Mouse (Mus musculus) heart, embryonic 15.5 days (tissue): Measurements from ENCODE around the gene Polr2f. TPM values are rescaled to one million over a fixed set of nuclear protein-coding genes. Genes with fewer than 3 reads are reported as not detected.
A peak's percentile ranks its signal among the peaks of the same experiment; 100 is the strongest.

Experiments used
- ATAC-seq: fragments of 200-750 bp; cut with Nextera tagmentation; replicated peaks from 2 replicates; pipeline ENCODE4 v1.8.0; 2017; ENCODE audit warnings: low read depth, moderate TSS enrichment; ENCODE audit not compliant: insufficient number of reproducible peaks, insufficient read depth, low FRiP score
- H3K27ac ChIP-seq: fragments of 300-500 bp; sonication (generic); 2 replicates; pipeline ENCODE4 v1.5.1; 2015; ENCODE audit warnings: mild to moderate bottlenecking, inconsistent platforms
- H3K27me3 ChIP-seq: fragments of 300-500 bp; sonication (generic); 2 replicates; pipeline ENCODE4 v1.6.1; 2015; ENCODE audit warnings: inconsistent platforms
- H3K36me3 ChIP-seq: fragments of 300-500 bp; sonication (generic); 2 replicates; pipeline ENCODE4 v1.6.1; 2015; ENCODE audit warnings: mild to moderate bottlenecking, inconsistent platforms
- H3K4me1 ChIP-seq: fragments of 300-500 bp; sonication (generic); replicated peaks from 2 replicates; pipeline ENCODE4 v1.6.1; 2015; ENCODE audit warnings: inconsistent platforms
- H3K4me2 ChIP-seq: fragments of 300-500 bp; sonication (generic); 2 replicates; pipeline ENCODE4 v1.6.1; 2015; ENCODE audit warnings: inconsistent platforms, mild to moderate bottlenecking, moderate library complexity
- H3K4me3 ChIP-seq: fragments of 300-500 bp; sonication (generic); 2 replicates; pipeline ENCODE4 v1.5.1; 2015; ENCODE audit warnings: mild to moderate bottlenecking, inconsistent platforms
- H3K9ac ChIP-seq: fragments of 300-500 bp; sonication (generic); 2 replicates; pipeline ENCODE4 v1.6.1; 2015; ENCODE audit warnings: mild to moderate bottlenecking, inconsistent platforms
- H3K9me3 ChIP-seq: fragments of 300-500 bp; sonication (generic); replicated peaks from 2 replicates; pipeline ENCODE4 v1.6.1; 2016; ENCODE audit warnings: inconsistent platforms
- WGBS: fragments of 180-500 bp; shearing (Covaris S2); methylation state at CpG from one replicate; pipeline ENCODE4 v1.1.7; 2015; ENCODE audit warnings: mixed read lengths; 5-methylcytosine and 5-hydroxymethylcytosine counted together
- polyA plus RNA-seq: library from polyadenylated mRNA; unstranded; fragments of >200 nt; fragmentation: Nextera tagmentation; extraction: Ambion mirVana; gene quantifications from 2 replicates; pipeline ENCODE4 v1.2.1, GENCODE M21; 2015

Polr2f gene
- polyA plus RNA-seq, 1 experiment from 2014 or later, result 240 TPM

- Histone ChIP-seq H3K36me3 (no peaks in the 10 kb centered on the region), H3K27me3 (no peaks in the 10 kb centered on the region), H3K27ac (peak overlapping the region; percentile 83), H3K4me3 (no peak overlapping the region), H3K9ac (peak overlapping the region; percentile 35; the same call in 1 of the 2 replicates), H3K9me3 (no peaks in the 10 kb centered on the region), H3K4me2 (peak overlapping the region; percentile 43), H3K4me1 (peaks cover 36% of the 10 kb centered on the region)
- 37% methylated on average over 26 of the region's 27 CpGs for WGBS
- ATAC-seq, result peak; percentile 70
These were observed 52.4 kb downstream of the Polr2f start for GRCm38 (mm10) chr15:79192885-79193845.

GRCm38 (mm10) chr15:79194048-79194447 lies 53.2 kb downstream of the Polr2f start:
- peaks cover 36% of the 10 kb centered on the region for H3K4me1 ChIP-seq
- ATAC-seq, result no peak
- H3K36me3 ChIP-seq, result no peaks in the 10 kb centered on the region
- no peaks in the 10 kb centered on the region for H3K27me3 ChIP-seq
- no peak overlapping the region for H3K4me2 ChIP-seq
- no peaks in the 10 kb centered on the region for H3K9me3 ChIP-seq
- H3K9ac ChIP-seq, result no peak overlapping the region
- peak overlapping the region; percentile 83 for H3K27ac ChIP-seq
- H3K4me3 ChIP-seq, result no peak overlapping the region
- 60% methylated on average over 9 of the region's 9 CpGs for WGBS

GRCm38 (mm10) chr15:79194946-79195345 lies 54.1 kb downstream of the Polr2f start:
- ATAC-seq, result no peak
- no peak overlapping the region for H3K4me3 ChIP-seq
- H3K27ac ChIP-seq, result peak overlapping the region; percentile 45; the same call in 1 of the 2 replicates
- H3K4me1 ChIP-seq, result peaks cover 36% of the 10 kb centered on the region
- H3K36me3 ChIP-seq, result no peaks in the 10 kb centered on the region
- H3K9ac ChIP-seq, result no peak overlapping the region
- no peaks in the 10 kb centered on the region for H3K9me3 ChIP-seq
- no peaks in the 10 kb centered on the region for H3K27me3 ChIP-seq
- WGBS, result 78% methylated on average over 2 of the region's 2 CpGs
- no peak overlapping the region for H3K4me2 ChIP-seq

GRCm38 (mm10) chr15:79195492-79195891 lies 54.7 kb downstream of the Polr2f start:
- Histone ChIP-seq H3K9ac (no peak overlapping the region), H3K4me1 (peaks cover 36% of the 10 kb centered on the region), H3K27ac (peak overlapping the region; percentile 45), H3K4me2 (no peak overlapping the region), H3K36me3 (no peaks in the 10 kb centered on the region), H3K4me3 (no peak overlapping the region), H3K9me3 (no peaks in the 10 kb centered on the region), H3K27me3 (no peaks in the 10 kb centered on the region)
- peak; percentile 58 for ATAC-seq
- WGBS, result 52% methylated on average over 8 of the region's 8 CpGs

- H3K27ac ChIP-seq, result no peak overlapping the region
- H3K9me3 ChIP-seq, result no peaks in the 10 kb centered on the region
- no peak overlapping the region for H3K9ac ChIP-seq
- peaks cover 32% of the 10 kb centered on the region for H3K4me1 ChIP-seq
- H3K4me3 ChIP-seq, result no peak overlapping the region
- peaks cover 6% of the 10 kb centered on the region; the same call in 1 of the 2 replicates for H3K27me3 ChIP-seq
- 89% methylated on average over 12 of the region's 12 CpGs for WGBS
- no peak overlapping the region for H3K4me2 ChIP-seq
- H3K36me3 ChIP-seq, result no peaks in the 10 kb centered on the region
- ATAC-seq, result no peak
These were observed 58.7 kb downstream of the Polr2f start for GRCm38 (mm10) chr15:79199390-79199976.

Other genes starting within 250 kb of the Polr2f start
- 0.53 TPM in 1 of 2 replicates, not detected in the other for gene Gm49510, start 241.3 kb upstream of the Polr2f start, polyA plus RNA-seq
- 15.1 and 24.5 TPM in 2 replicates for gene Sh3bp1, start 241.2 kb upstream of the Polr2f start, polyA plus RNA-seq
- 16.2 and 20.4 TPM in 2 replicates for gene Pdxp, start 227.1 kb upstream of the Polr2f start, polyA plus RNA-seq
- gene Lgals1, start 214.3 kb upstream of the Polr2f start, polyA plus RNA-seq, result 806 and 862 TPM in 2 replicates
- 29.9 and 30.3 TPM in 2 replicates for gene Nol12, start 206.1 kb upstream of the Polr2f start, polyA plus RNA-seq
- gene Triobp, start 193.3 kb upstream of the Polr2f start, polyA plus RNA-seq, result 36.8 and 54.5 TPM in 2 replicates
- gene H1f0, start 112.6 kb upstream of the Polr2f start, polyA plus RNA-seq, result 289 and 300 TPM in 2 replicates
- gene Galr3, start 99.1 kb upstream of the Polr2f start, polyA plus RNA-seq, result not detected in 2 replicates
- gene Ankrd54, start 78.1 kb upstream of the Polr2f start, polyA plus RNA-seq, result 20.4 and 31.6 TPM in 2 replicates
- gene Eif3l, start 65.8 kb upstream of the Polr2f start, polyA plus RNA-seq, result 131 and 151 TPM in 2 replicates
- 20.2 and 23.3 TPM in 2 replicates for gene Micall1, start 32.1 kb upstream of the Polr2f start, polyA plus RNA-seq
- gene 1700088E04Rik, start 244 bp downstream of the Polr2f start, polyA plus RNA-seq, result 7.4 and 8.1 TPM in 2 replicates
- 0.45 and 1.3 TPM in 2 replicates for gene Sox10, start 24.2 kb downstream of the Polr2f start, polyA plus RNA-seq
- 29.5 and 39.9 TPM in 2 replicates for gene Pick1, start 88.2 kb downstream of the Polr2f start, polyA plus RNA-seq
- gene Gm49486, start 88.4 kb downstream of the Polr2f start, polyA plus RNA-seq, result 0.61 and 0.73 TPM in 2 replicates
- gene Slc16a8, start 113.8 kb downstream of the Polr2f start, polyA plus RNA-seq, result 0.60 TPM in 2 replicates
- gene Baiap2l2, start 144.5 kb downstream of the Polr2f start, polyA plus RNA-seq, result 9.8 and 9.9 TPM in 2 replicates
- 9.9 and 13.5 TPM in 2 replicates for gene Pla2g6, start 187.4 kb downstream of the Polr2f start, polyA plus RNA-seq
- gene Maff, start 205.6 kb downstream of the Polr2f start, polyA plus RNA-seq, result 3.5 and 3.8 TPM in 2 replicates